Mouse (Mus musculus) ES-Bruce4 (cell line): ENCODE measurements at regions not wholly inside any gene's neighbourhood (a gene's known extent, or its start where the extent isn't known, plus 50 kb on each side); places are given as distances from the start of the nearest gene placed in this dataset.

Source experiments
- CTCF ChIP-seq: IDR thresholded peaks from one replicate; pipeline ENCODE4 v1.8.1; 2011; ENCODE audit warnings: low read depth, low read length
- EP300 ChIP-seq: IDR thresholded peaks from 2 replicates; pipeline ENCODE4 v1.6.1; 2011; ENCODE audit warnings: low read depth, low read length; ENCODE audit not compliant: insufficient read depth
- POLR2A ChIP-seq: IDR thresholded peaks from one replicate; pipeline ENCODE4 v1.8.1; 2011; ENCODE audit warnings: low read length; ENCODE audit not compliant: insufficient read depth

DNA sequence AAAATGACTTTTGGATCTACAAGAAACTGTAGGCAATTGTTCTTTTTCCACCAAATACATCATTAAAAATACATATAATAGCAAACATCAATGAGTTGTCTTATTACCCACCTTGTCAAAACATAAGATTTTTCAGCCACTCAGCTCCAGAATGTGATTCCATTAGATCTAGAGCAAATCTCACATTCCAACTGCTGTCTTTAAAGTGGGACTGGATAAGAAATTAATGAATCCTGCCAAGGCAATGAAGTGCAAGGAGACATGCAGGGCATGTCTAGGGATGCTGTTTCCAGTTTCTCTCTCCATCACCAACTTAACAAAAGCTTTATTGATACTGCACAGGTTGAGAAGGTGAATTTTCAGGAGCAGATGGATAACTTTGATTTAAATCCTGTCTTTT is 513.7 kb upstream of the Dmac1 start:
- no peak for TF ChIP-seq CTCF
- no peak for TF ChIP-seq POLR2A
- TF ChIP-seq EP300 = no peak
